Mouse (Mus musculus) G1E (cell line): ENCODE measurements at regions not wholly inside any gene's neighbourhood (a gene's known extent, or its start where the extent isn't known, plus 50 kb on each side); places are given as distances from the start of the nearest gene placed in this dataset.

ENCODE experiments used
- CTCF ChIP-seq: IDR thresholded peaks from 2 replicates; pipeline ENCODE4 v1.5.1; 2012; ENCODE audit warnings: low read depth, low read length, inconsistent platforms, mixed read lengths
- GATA1 ChIP-seq: IDR thresholded peaks from 2 replicates; pipeline ENCODE4 v1.6.1; 2012; ENCODE audit warnings: borderline replicate concordance, low read length, inconsistent platforms, mixed read lengths
- GATA2 ChIP-seq: IDR thresholded peaks from 2 replicates; pipeline ENCODE4 v1.6.1; 2012; ENCODE audit warnings: low read depth, low read length, inconsistent platforms, borderline replicate concordance
- POLR2AphosphoS5 ChIP-seq: IDR thresholded peaks from 2 replicates; pipeline ENCODE4 v1.6.1; 2012; ENCODE audit warnings: low read depth, low read length, inconsistent platforms; ENCODE audit not compliant: insufficient replicate concordance
- TAL1 ChIP-seq: conservative IDR thresholded peaks from 2 replicates; pipeline ENCODE4 v1.6.1; 2012; ENCODE audit warnings: low read depth, low read length, inconsistent platforms, mixed read lengths

DNA sequence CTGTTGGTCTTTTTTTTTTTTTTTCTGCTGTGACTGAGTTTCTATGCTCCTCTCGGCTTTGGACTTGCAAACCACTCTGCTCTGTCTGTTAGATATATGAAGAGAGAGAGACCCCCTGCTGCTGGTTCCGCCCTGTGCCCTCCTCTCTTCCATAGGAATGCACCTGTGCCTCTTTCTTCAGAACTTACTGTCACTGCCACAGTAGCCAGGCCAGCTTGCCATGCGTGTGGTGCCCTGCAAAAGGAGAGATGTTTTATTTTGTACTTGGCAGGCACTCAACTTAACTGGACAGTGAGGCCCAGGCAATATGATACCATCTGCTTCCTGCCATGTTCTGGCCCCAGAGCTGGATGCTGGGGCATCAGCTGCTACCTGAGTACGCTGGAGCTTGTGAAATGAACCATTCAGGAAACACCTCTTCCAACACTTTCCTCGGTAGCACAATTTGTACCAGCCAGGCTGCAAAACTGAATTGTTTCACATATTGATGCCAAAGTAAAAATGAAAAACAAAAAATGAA is 392.8 kb downstream of the Ttll7 start:
- TF ChIP-seq CTCF (no peak), GATA1 (no peak), GATA2 (no peak), TAL1 (no peak), POLR2AphosphoS5 (no peak)
